Mouse (Mus musculus) cortical plate, adult 2 months (tissue): Measurements from ENCODE around the gene Myo9b.

Experiments used
- CTCF ChIP-seq: fragments of 200-500 bp; IDR thresholded peaks from 2 replicates; pipeline ENCODE4 v1.5.1; 2011; ENCODE audit warnings: mild to moderate bottlenecking, control low read depth, low read length; ENCODE audit not compliant: insufficient read depth; ENCODE audit errors: extremely low read depth
- POLR2A ChIP-seq: fragments of 200-500 bp; IDR thresholded peaks from 2 replicates; pipeline ENCODE4 v1.6.1; 2011; ENCODE audit warnings: mild to moderate bottlenecking, low read length, control low read depth; ENCODE audit not compliant: insufficient read depth; ENCODE audit errors: extremely low read depth

DNA sequence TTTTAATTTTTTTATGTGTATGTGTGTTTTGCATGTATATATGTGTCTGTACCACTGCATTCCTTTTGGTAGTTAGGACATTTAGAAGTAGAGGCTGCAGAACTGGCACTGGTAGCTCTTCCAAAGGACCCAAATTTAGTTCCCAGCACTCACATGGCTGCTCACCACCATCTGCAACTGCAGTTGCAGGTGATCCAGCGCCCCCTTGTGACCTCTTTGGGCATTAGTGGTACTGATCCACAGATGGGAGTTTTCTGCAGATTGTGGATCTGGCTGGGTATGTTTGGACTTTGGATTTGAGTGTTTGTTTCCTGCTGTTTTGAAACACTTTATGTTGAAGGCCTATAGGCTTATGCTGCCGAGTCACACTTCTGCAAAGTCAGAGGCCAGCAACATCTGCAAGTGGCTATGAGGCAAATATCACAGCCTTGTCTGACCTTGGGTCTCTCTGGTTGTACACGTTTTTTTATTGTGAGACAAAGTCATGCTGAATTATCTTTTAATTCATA is 16.0 kb downstream of the Myo9b start:
- TF ChIP-seq CTCF (no peak), POLR2A (no peak)
